Mouse (Mus musculus) cerebellum, adult 11 months (tissue): ENCODE data around the gene Tgfbr3.

Experiments used
- DNase-seq: peaks from one replicate; pipeline ENCODE4 v3.0.0; 2022

The Tgfbr3 gene

DNA sequence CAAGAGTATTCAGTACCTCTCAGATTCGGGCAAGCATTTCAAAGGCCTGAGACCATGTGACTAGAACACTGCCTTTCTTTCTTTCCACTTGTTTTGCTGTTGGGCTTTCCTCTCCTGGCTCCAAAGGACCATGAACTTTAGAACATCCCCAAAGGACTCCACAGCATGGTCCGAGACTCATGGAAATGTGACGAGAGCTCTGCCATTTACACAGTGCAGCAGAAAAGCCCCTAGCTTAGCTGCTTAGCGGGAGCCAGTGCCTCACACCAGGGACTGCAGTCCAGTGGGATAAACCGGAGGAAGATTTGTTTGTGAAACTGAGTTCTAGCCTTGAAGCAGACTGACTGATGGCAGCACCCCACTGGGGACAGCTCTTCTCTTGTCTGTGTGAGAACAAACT is 224.5 kb downstream of the Tgfbr3 start:
- no peak for DNase-seq

DNA sequence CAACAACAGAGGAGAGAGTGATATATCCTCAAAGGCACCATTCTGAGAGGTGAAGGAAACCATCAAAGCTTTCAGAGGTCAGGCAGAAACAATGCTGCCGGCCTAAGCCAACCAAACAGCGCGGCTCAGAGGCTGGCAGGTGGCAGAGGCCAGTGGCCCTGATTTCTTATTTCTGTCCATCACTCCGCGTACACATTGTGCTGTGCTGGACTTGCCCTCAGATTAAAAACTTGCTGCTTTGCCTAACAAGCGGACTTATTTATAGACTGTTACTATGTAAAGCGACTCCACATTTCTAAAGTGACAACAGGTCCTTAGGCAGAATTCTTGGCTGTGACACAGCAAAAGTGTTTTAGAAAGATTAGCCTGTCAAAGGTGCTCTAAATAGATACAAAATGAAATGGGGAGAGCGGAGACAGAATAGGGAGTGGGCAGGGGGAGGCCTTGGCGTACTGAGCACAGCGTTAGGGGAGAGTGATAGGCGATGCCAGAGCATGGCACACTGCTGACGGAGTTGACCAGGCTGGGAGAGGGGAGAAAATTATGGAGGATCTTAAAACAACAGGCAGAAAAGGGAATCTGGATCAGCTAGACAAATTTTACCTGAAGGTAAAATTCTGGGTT is 227.1 kb downstream of the Tgfbr3 start:
- DNase-seq, result no peak

DNA sequence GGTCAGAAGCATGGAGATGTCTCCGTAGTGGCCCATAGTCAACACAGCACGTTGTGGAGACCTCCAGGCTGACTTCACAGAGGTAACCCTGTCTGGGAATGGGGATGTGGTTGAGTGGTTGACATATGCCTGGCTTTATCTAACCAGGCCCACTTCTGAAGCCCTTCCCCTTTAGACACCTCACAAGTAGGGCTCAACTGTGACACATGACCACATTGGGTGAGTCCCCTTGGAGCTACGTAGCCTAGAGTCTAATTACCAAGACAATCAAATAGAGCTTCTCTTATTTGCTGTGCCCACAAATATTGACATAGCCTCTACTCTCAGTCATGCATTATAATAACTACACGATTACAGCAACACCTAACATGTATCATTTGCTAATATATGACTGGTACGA is 229.9 kb downstream of the Tgfbr3 start:
- DNase-seq, result no peak

DNA sequence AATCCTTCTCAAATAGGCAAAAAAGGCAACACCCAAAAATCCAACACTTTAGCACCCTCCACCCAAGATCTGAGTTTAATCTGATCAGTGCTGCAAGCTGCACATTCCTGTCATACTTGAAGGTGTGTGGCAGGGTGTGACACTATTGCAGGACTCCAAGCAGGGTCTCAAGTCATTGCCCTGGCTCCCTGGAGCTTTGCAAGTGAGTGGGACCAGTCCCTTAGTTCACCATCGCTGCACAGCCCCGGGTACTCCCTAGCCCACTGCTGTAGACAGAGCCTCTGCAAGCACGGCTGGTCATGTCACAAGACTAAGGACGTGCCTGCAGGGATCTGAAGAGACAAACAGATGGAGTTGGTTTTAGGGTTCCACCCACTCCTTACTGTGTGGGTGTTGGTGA is 230.8 kb downstream of the Tgfbr3 start:
- DNase-seq, result no peak
